Mouse (Mus musculus): ENCODE results near the gene St6galnac4.

The St6galnac4 gene

DNA sequence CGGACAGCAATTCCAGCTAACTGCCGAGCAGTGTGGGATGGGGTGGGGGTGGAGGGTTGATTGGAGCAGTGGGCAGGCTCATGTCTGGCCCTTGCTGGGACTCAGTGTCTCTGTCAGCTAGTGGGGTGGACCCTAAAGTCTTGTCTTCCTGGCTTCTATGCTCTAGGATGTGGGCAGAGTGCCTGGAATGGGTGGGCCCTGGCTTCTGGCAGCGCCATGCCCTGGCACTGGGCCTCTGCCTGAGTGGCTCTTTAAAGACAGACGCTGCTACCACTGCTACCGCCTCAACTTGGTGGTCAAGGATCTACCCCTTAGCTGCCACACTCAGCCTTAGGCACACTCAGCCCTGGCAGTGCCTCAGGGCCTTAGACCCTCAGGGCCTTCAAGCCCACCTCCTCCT lies 41.8 kb downstream of the St6galnac4 start:
- DNase-seq = peak; percentile 90 to 92

DNA sequence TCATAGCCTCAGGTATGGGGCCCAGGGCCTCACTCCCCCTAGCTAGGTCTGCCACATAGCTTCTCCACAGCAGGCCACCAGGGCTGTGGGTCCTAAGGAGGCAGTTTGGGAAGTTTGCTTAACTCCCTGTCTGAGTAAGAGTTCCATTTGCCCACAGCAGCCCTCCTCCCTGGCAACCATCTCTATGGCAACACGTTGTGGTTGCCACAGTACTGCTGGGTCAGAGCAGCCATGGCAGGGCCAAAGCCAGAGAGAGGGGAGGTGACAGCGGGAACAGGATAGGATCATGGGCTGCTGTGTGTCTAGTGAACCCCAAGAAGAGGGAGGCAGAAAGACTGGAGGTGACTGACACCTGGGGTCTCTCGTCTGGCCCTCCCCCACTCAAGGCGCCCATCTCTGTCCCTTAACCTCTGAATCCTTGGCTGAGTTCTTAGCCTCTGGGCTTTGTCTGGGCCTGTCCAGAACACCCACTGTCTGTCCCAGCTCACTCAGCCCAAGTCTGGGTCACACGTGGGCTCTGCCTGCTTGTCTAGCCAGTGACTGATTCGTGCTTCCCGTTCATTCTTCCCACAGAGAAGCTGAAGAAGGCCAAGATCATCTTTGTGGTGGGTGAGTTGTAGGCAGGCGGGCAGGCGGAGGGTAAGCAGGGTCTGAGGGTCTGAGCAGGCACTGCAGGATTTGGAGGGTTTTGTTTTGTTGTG lies 42.5 kb downstream of the St6galnac4 start:
- DNase-seq = peak; percentile 71 to 74

DNA sequence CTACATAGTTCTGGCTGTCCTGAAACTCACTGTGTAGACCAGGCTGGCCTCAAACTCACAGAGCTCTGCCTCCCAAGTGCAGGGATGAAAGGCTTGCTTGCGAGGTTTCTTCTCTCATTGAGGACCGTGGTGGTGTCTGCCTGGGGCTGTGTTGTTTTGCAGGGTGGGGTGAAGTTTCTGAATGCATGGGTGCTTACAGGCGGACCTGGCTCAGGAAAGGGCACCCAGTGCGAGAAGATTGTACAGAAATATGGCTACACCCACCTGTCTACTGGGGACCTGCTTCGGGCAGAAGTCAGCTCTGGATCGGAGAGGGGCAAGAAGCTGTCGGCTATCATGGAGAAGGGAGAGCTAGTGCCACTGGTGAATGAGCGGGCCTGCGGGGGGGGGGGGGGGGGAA lies 43.1 kb downstream of the St6galnac4 start:
- DNase-seq = no peak

- no peak for DNase-seq
Measured at GRCm38 (mm10) chr2:32631046-32631445, 44.2 kb downstream of the St6galnac4 start.

- DNase-seq = peak; percentile 89 to 92
Measured at GRCm38 (mm10) chr2:32631737-32632394, 45.0 kb downstream of the St6galnac4 start.

DNA sequence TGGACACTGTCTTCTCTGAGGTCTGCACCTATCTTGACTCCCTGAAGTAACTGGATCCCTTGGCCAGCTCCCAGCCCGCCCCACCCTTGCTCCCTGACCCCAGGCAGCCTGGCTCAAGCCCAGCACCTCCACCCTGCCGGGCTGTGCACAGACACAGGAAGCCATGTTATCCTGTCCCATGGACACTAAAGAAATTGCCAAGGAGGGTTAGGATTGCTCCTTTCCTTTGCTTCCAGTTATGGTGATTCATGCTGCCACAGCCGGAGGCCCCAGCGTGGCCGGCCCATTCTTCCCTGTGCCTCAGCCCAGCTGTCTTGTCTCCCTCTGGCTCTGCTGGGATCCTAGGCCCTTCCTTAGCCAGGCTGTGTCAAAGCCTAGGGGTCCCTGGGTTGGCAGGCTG lies 46.8 kb downstream of the St6galnac4 start:
- DNase-seq = no peak

- no peak for DNase-seq
Measured at GRCm38 (mm10) chr2:32634277-32635105, 47.6 kb downstream of the St6galnac4 start.

DNA sequence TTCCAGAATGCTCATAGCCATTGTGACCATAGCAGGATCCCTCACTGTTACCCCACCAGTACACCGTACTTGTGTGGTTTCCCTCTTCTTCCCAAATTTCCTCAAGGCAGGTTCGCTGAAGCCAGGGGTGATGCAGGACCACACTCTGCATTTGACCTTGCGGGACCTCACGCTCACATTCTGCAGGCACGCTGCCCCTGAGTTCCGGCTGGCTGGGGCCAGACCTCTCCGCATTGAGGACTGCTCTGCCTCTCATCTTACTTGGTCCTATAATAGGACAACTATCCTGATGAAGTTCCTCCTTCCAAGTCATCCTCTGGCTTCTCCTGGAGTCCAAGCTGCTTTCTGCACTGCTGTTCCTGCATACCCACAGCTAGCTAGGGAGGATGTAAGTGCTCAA lies 49.7 kb downstream of the St6galnac4 start:
- DNase-seq = no peak

- DNase-seq = no peak
Measured at GRCm38 (mm10) chr2:32637778-32638281, 50.9 kb downstream of the St6galnac4 start.

GRCm38 (mm10) chr2:32639632-32640031 lies 52.7 kb downstream of the St6galnac4 start:
- DNase-seq = no peak

- no peak for DNase-seq
Measured at GRCm38 (mm10) chr2:32640550-32641051, 53.7 kb downstream of the St6galnac4 start.

DNA sequence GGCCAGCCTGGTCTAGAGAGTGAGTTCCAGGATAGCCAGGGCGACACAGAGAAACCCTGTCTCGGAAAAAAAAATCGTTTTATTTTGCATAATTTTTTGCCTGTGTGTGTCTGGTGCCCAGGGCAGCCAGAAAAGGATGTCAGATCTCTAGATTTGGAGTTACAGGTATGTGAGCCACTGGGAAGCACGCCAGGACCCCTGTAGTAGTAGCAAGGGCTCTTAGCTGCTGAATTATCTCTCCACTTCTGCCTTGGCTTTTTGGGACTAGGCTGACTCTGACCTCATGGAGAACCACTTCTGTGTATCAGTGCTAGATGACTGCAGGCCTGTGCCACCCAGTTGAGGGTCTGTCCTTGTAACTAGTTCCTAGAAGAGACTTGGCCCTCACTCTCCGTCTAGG lies 54.9 kb downstream of the St6galnac4 start:
- peak; percentile 51 to 55 for DNase-seq

GRCm38 (mm10) chr2:32642813-32643212 lies 55.9 kb downstream of the St6galnac4 start:
- peak; percentile 35 to 42 for DNase-seq

- DNase-seq = no peak
Measured at GRCm38 (mm10) chr2:32644083-32644482, 57.2 kb downstream of the St6galnac4 start.

DNA sequence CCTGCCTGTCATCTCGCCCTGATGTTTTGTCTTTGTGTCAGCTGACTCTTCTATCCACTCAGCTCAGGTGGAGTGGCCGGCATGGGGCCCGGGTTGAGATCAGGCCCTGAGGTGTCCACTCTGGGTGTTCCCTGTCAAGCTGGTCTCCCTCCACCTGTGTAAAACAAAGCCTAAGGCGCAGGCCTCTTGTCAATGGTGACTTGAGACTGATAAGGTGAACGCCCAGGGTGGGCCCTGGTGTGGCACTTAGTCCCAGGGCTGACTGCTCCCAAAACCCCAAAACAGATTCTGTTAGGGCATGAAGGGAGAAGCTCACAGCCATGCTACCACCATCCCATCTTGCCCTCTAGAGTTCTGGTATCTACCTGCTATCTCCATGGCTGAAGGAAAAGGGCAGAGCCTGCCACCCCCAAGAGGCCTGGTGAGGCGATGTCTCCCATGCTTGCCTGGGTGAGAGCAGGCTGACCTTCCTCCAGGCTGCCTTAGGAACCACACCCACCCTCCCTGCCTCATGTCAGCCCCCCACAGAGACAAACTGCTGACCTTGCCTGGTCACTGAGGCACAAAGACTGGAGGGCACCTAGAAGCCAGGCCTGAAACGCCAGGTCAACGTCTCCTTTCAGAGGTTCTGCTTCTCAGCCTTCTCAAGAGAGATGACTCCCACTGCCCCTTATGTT lies 58.0 kb downstream of the St6galnac4 start:
- no peak for DNase-seq

GRCm38 (mm10) chr2:32645647-32646046 lies 58.8 kb downstream of the St6galnac4 start:
- no peak for DNase-seq

- DNase-seq = peak; percentile 31 to 39
Measured at GRCm38 (mm10) chr2:32646379-32647056, 59.6 kb downstream of the St6galnac4 start, which contains the start of gene Eng. Gene Eng (plus strand): TSS chr2:32646595.

- no peak for DNase-seq
Measured at GRCm38 (mm10) chr2:32647366-32647765, 60.5 kb downstream of the St6galnac4 start.
